In genomic region chr14:25457434-25457957, GRCm38 (mm10) we compare ENCODE assay signal across 8 mouse cellular contexts. TPM values are rescaled to one million over a fixed set of nuclear protein-coding genes. Genes with fewer than 3 reads are reported as not detected.
DNase-seq lines count a peak whose midpoint lies in the region; ATAC-seq lines count a peak whose summit lies in the region.

No protein-coding gene starts in this region.

- DNase-seq in Muller cell, postnatal 12 days (ENCODE audit: inconsistent ontology term): peak; percentile 98
- DNase-seq in cerebellum, postnatal 10 days: peak; percentile 98 to 99
- DNase-seq in frontal cortex, postnatal 36 days (ENCODE audit: low spot score in 2 of 2): peak; percentile 91 to 93
- peak; percentile 92 to 95 for DNase-seq in layer of hippocampus, postnatal 36 days
- peak; percentile 97 for DNase-seq in lung, postnatal 25 days (ENCODE audit: low spot score)
- DNase-seq in retina, adult 2 months (ENCODE audit: low read depth, low spot score): peak; percentile 67
- DNase-seq in thymus, postnatal 25 days: peak; percentile 95

- WGBS in hindbrain, embryonic 15.5 days: under 1% methylated on average over 50 of the region's 52 CpGs

- peak overlapping the region; percentile 80 for H3K4me2 ChIP-seq in hindbrain, embryonic 15.5 days

- no peaks in the 10 kb centered on the region for H3K36me3 ChIP-seq in hindbrain, embryonic 15.5 days

- peak; percentile 84 for ATAC-seq in hindbrain, embryonic 15.5 days (ENCODE audit: low FRiP score, low read depth)

- H3K4me3 ChIP-seq in hindbrain, embryonic 15.5 days: peak overlapping the region; percentile 57

- H3K9me3 ChIP-seq in hindbrain, embryonic 15.5 days: no peaks in the 10 kb centered on the region

- peaks cover 40% of the 10 kb centered on the region for H3K4me1 ChIP-seq in hindbrain, embryonic 15.5 days (replicated peaks)

- peak overlapping the region; percentile 98 for H3K27ac ChIP-seq in hindbrain, embryonic 15.5 days (replicated peaks)

- no peaks in the 10 kb centered on the region for H3K27me3 ChIP-seq in hindbrain, embryonic 15.5 days

- peak overlapping the region; percentile 91 for H3K9ac ChIP-seq in hindbrain, embryonic 15.5 days

RNA-seq across cellular contexts. Expression of gene Zmiz1, which starts 1.5 kb away (rescaled TPM):
- polyA plus RNA-seq in hindbrain, embryonic 15.5 days (2015; fragmentation: Nextera tagmentation; extraction: Ambion mirVana): 70.9 and 72.6 TPM in 2 replicates
- 10 to 100 TPM; 88.1 to 94.5 TPM for total RNA-seq in layer of hippocampus, postnatal 36 days (2021)

Comparison
In these comparisons a context has a peak if more than half of its experiments do, and no peak if none do; other contexts are left out.
1. Peak in every context shown above with its lines: DNase-seq, ATAC-seq, H3K4me3 ChIP-seq and H3K27ac ChIP-seq.